Mouse (Mus musculus): ENCODE results near the gene Fig4. TPM values are rescaled to one million over a fixed set of nuclear protein-coding genes. Genes with fewer than 3 reads are reported as not detected.
A peak's percentile ranks its signal among the peaks of the same experiment; 100 is the strongest.

The Fig4 gene
- polyA plus RNA-seq (2016; fragmentation: Nextera tagmentation; extraction: Ambion mirVana) = 16.3 and 21.3 TPM in 2 replicates

- WGBS = under 1% methylated on average over 38 of the region's 38 CpGs
- Histone ChIP-seq H3K4me1 (peaks cover 11% of the 10 kb centered on the region), H3K27me3 (ENCODE audit: low read depth, poor library complexity, severe bottlenecking) (no peaks in the 10 kb centered on the region), H3K27ac (replicated peaks) (peak within 1 kb of the TSS; percentile 86), H3K36me3 (no peaks in the 10 kb centered on the region), H3K4me3 (peak within 1 kb of the TSS; percentile 93), H3K9me3 (replicated peaks) (no peaks in the 10 kb centered on the region)
- DNase-seq (ENCODE audit: low spot score) = peak; percentile 87
Measured at GRCm38 (mm10) chr10:41302689-41303431, at the start of gene Fig4. TSS of gene Fig4 (minus strand) at chr10:41303260.

- Histone ChIP-seq H3K27ac (replicated peaks) (no peak overlapping the region), H3K4me1 (no peaks in the 10 kb centered on the region), H3K9me3 (replicated peaks) (no peaks in the 10 kb centered on the region), H3K4me3 (no peak overlapping the region), H3K36me3 (no peaks in the 10 kb centered on the region), H3K27me3 (ENCODE audit: low read depth, poor library complexity, severe bottlenecking) (no peaks in the 10 kb centered on the region)
- WGBS = 94% methylated on average over 7 of the region's 7 CpGs
- no peak for DNase-seq (ENCODE audit: low spot score)
Measured at GRCm38 (mm10) chr10:41341346-41341745, 38.3 kb upstream of the Fig4 start.

GRCm38 (mm10) chr10:41332533-41333043 is 29.5 kb upstream of the Fig4 start:
- WGBS = 85% methylated on average over 2 of the region's 2 CpGs
- Histone ChIP-seq H3K27ac (replicated peaks) (no peak overlapping the region), H3K4me3 (no peak overlapping the region), H3K36me3 (no peaks in the 10 kb centered on the region), H3K4me1 (no peaks in the 10 kb centered on the region), H3K27me3 (ENCODE audit: low read depth, poor library complexity, severe bottlenecking) (no peaks in the 10 kb centered on the region), H3K9me3 (replicated peaks) (no peaks in the 10 kb centered on the region)
- DNase-seq (ENCODE audit: low spot score) = no peak

- no peak for DNase-seq (ENCODE audit: low spot score)
- Histone ChIP-seq H3K4me3 (no peak overlapping the region), H3K9me3 (replicated peaks) (no peaks in the 10 kb centered on the region), H3K4me1 (no peaks in the 10 kb centered on the region), H3K27me3 (ENCODE audit: low read depth, poor library complexity, severe bottlenecking) (no peaks in the 10 kb centered on the region), H3K36me3 (no peaks in the 10 kb centered on the region), H3K27ac (replicated peaks) (no peak overlapping the region)
- WGBS = 82% methylated on average over 3 of the region's 3 CpGs
Measured at GRCm38 (mm10) chr10:41315866-41316265, 12.8 kb upstream of the Fig4 start.

GRCm38 (mm10) chr10:41308205-41308604 is 5.1 kb upstream of the Fig4 start:
- 92% methylated on average over 4 of the region's 4 CpGs for whole genome bisulfite sequencing
- no peak for DNase-seq (ENCODE audit: low spot score)
- Histone ChIP-seq H3K27ac (replicated peaks) (no peak overlapping the region), H3K36me3 (no peaks in the 10 kb centered on the region), H3K27me3 (ENCODE audit: low read depth, poor library complexity, severe bottlenecking) (no peaks in the 10 kb centered on the region), H3K4me1 (no peaks in the 10 kb centered on the region), H3K9me3 (replicated peaks) (no peaks in the 10 kb centered on the region), H3K4me3 (no peak overlapping the region)

- H3K9me3 ChIP-seq (replicated peaks) = no peaks in the 10 kb centered on the region
- H3K4me1 ChIP-seq = peaks cover 11% of the 10 kb centered on the region
- H3K27ac ChIP-seq (replicated peaks) = no peak overlapping the region
- no peak overlapping the region for H3K4me3 ChIP-seq
- WGBS = 82% methylated on average over 9 of the region's 9 CpGs
- no peaks in the 10 kb centered on the region for H3K27me3 ChIP-seq (ENCODE audit: low read depth, poor library complexity, severe bottlenecking)
- no peaks in the 10 kb centered on the region for H3K36me3 ChIP-seq
- DNase-seq (ENCODE audit: low spot score) = no peak
Measured at GRCm38 (mm10) chr10:41304961-41305455, 1.9 kb upstream of the Fig4 start.

- peak; percentile 85 for DNase-seq (ENCODE audit: low spot score)
- H3K4me1 ChIP-seq = peaks cover 11% of the 10 kb centered on the region
- H3K27ac ChIP-seq (replicated peaks) = peak within 1 kb of the TSS; percentile 86
- peak within 1 kb of the TSS; percentile 93 for H3K4me3 ChIP-seq
- no peaks in the 10 kb centered on the region for H3K9me3 ChIP-seq (replicated peaks)
- H3K27me3 ChIP-seq (ENCODE audit: low read depth, poor library complexity, severe bottlenecking) = no peaks in the 10 kb centered on the region
- no peaks in the 10 kb centered on the region for H3K36me3 ChIP-seq
- WGBS = under 1% methylated on average over 25 of the region's 25 CpGs
Measured at GRCm38 (mm10) chr10:41303639-41304444, 782 bp upstream of the Fig4 start, which contains the start of gene Ak9. TSS of gene Ak9 (plus strand) at chr10:41303980.

GRCm38 (mm10) chr10:41300161-41300560 is 2.9 kb downstream of the Fig4 start:
- WGBS = 54% methylated on average over 1 of the region's 1 CpGs
- Histone ChIP-seq H3K27ac (replicated peaks) (no peak overlapping the region), H3K27me3 (ENCODE audit: low read depth, poor library complexity, severe bottlenecking) (no peaks in the 10 kb centered on the region), H3K4me3 (no peak overlapping the region), H3K36me3 (no peaks in the 10 kb centered on the region), H3K9me3 (replicated peaks) (no peaks in the 10 kb centered on the region), H3K4me1 (peaks cover 13% of the 10 kb centered on the region)
- no peak for DNase-seq (ENCODE audit: low spot score)

- Histone ChIP-seq H3K27me3 (ENCODE audit: low read depth, poor library complexity, severe bottlenecking) (no peaks in the 10 kb centered on the region), H3K27ac (replicated peaks) (no peak overlapping the region), H3K4me1 (peaks cover 20% of the 10 kb centered on the region), H3K9me3 (replicated peaks) (no peaks in the 10 kb centered on the region), H3K4me3 (no peak overlapping the region), H3K36me3 (no peaks in the 10 kb centered on the region)
- 38% methylated on average over 7 of the region's 7 CpGs for WGBS
- peak; percentile 27 for DNase-seq (ENCODE audit: low spot score)
Measured at GRCm38 (mm10) chr10:41295145-41295544, 7.9 kb downstream of the Fig4 start.

GRCm38 (mm10) chr10:41294734-41295133 is 8.3 kb downstream of the Fig4 start:
- no peaks in the 10 kb centered on the region for H3K27me3 ChIP-seq (ENCODE audit: low read depth, poor library complexity, severe bottlenecking)
- 82% methylated on average over 11 of the region's 11 CpGs for WGBS
- no peaks in the 10 kb centered on the region for H3K36me3 ChIP-seq
- H3K4me1 ChIP-seq = peaks cover 20% of the 10 kb centered on the region
- H3K4me3 ChIP-seq = no peak overlapping the region
- H3K9me3 ChIP-seq (replicated peaks) = no peaks in the 10 kb centered on the region
- no peak for DNase-seq (ENCODE audit: low spot score)
- H3K27ac ChIP-seq (replicated peaks) = no peak overlapping the region

- 45% methylated on average over 7 of the region's 7 CpGs for WGBS
- no peaks in the 10 kb centered on the region for H3K36me3 ChIP-seq
- no peak overlapping the region for H3K27ac ChIP-seq (replicated peaks)
- H3K9me3 ChIP-seq (replicated peaks) = no peaks in the 10 kb centered on the region
- H3K4me1 ChIP-seq = peaks cover 25% of the 10 kb centered on the region
- H3K4me3 ChIP-seq = no peak overlapping the region
- no peaks in the 10 kb centered on the region for H3K27me3 ChIP-seq (ENCODE audit: low read depth, poor library complexity, severe bottlenecking)
- no peak for DNase-seq (ENCODE audit: low spot score)
Measured at GRCm38 (mm10) chr10:41293019-41293418, 10.0 kb downstream of the Fig4 start.

- Histone ChIP-seq H3K36me3 (no peaks in the 10 kb centered on the region), H3K4me1 (peaks cover 25% of the 10 kb centered on the region), H3K4me3 (no peak overlapping the region), H3K9me3 (replicated peaks) (no peaks in the 10 kb centered on the region), H3K27ac (replicated peaks) (no peak overlapping the region), H3K27me3 (ENCODE audit: low read depth, poor library complexity, severe bottlenecking) (no peaks in the 10 kb centered on the region)
- 92% methylated on average over 2 of the region's 2 CpGs for WGBS
- DNase-seq (ENCODE audit: low spot score) = no peak
Measured at GRCm38 (mm10) chr10:41291021-41291420, 12.0 kb downstream of the Fig4 start.

Data from midbrain, embryonic 10.5 days (tissue).